Mouse (Mus musculus) left cerebral cortex, adult 8-10 months (tissue): ENCODE measurements around the gene Gm49510. TPM values are rescaled to one million over a fixed set of nuclear protein-coding genes. Genes with fewer than 3 reads are reported as not detected.

Source experiments
- DNase-seq, 2 experiments: peaks; one replicate each; pipeline ENCODE4 v3.0.0; 2022; ENCODE audit warnings: low spot score in 2 of 2
- total RNA-seq, 4 experiments: library from RNA; stranded (reverse); gene quantifications; 2 replicates each; pipeline ENCODE4 v1.2.4; 2022

Gene Gm49510
- total RNA-seq: under 1 TPM in 2 of 4 experiments, not detected in 2; 0.36 to 0.46 TPM

- DNase-seq: no peak
Measured at GRCm38 (mm10) chr15:78899409-78899739, at the start of gene Gm49510. Gm49510 (plus strand) TSS chr15:78899667.

- peak in 1 of 2 experiments; percentile 68 for DNase-seq
Measured at GRCm38 (mm10) chr15:78850059-78850824, 49.2 kb upstream of the Gm49510 start.

DNA sequence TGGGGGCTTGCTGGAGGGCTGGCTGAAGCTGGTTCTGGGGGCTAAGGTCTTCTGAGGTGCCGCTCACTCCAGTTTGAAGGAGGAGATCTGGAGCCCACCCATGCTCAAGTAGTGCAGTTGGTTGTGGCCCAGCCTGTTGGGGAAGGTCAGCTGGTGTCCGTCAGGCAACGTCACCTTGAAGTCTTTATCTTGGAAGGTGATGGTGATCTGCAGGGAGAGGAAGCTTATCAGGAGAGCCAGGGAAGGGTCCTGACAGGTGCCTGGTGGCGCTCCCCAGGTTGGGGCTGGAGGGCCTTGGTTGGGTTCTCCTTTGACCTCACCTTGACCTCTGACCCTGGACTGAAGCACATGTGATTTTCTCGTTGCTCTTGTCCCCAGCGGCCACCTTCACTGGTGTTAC is 48.5 kb upstream of the Gm49510 start:
- DNase-seq: no peak

GRCm38 (mm10) chr15:78851505-78852153 is 47.8 kb upstream of the Gm49510 start:
- peak; percentile 82 for DNase-seq

DNA sequence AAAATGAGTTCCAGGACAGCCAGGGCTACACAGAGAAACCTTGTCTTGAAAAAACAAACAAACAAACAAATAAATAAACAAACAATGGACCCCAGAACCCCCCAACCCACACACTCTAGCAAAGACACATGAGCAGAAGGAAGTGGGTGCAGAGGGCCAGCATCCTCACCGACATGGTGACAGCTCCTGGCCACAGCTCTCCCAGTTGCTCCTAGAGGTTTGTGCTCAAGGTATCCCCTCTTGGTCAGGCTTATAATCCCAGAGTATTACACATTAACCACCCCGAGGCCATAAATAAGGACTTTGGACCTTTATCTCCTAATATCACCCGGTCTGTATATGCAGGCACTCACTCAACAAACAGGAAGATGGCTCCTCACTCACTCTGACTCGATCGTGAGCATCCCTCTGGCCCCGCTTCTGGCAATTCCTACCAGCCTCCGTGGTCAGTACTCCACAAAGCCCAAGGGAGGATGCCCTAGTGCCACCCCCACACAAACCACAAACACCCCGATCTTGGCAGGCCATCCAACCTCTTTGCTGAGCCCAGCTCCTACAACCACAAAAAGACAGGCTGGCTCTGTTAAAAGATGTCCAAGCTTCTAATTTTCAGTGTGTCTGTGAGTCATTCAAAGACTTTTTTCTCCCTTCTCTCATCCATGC is 44.0 kb upstream of the Gm49510 start, which contains the start of gene Lgals2:
TSS of gene Lgals2 (minus strand) at position 227 of the 663 bp plus-strand sequence.
- no peak for DNase-seq

GRCm38 (mm10) chr15:78857009-78857408 is 42.5 kb upstream of the Gm49510 start:
- peak in 1 of 2 experiments; percentile 67 for DNase-seq

DNA sequence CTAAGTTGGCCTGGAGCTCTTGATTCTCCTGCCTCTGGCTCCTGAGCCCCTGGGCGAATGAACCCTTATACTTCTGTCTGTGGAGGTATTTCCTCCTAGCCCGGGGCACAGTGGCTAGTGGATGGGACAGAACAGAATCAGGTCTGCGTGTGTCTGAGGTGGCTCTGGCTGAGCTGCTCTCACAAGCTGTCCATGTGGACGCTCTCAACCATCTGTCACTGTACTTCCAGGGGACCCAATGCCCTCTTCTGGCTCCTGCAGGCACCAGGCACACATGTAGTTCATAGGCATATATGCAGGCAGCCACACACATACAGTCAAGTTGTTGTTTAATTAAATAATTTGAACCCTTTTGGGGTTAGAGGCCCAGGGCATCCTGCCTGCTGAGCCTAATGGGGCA is 40.2 kb upstream of the Gm49510 start:
- DNase-seq: no peak

- DNase-seq: no peak
Measured at GRCm38 (mm10) chr15:78859714-78860113, 39.8 kb upstream of the Gm49510 start.

DNA sequence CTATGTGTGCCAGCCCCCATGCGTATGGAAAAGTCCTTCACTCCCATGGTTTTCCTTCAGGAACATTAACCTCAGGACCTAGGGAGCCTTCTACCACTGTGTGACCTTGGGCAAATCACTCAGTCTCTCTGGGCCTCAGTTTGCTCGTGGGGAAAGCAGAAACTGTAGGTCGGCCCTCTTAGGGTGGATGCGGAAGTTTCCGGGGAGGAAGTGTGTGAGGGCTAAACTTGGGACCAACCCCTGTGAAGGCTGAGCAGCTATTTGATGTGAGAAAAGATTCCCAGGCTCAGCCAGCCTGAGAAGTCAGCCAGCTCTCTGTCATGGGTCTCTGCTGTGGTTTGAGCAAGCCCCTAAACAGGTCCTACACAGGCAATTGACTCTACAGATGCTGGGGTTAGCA is 37.2 kb upstream of the Gm49510 start:
- DNase-seq: no peak

- no peak for DNase-seq
Measured at GRCm38 (mm10) chr15:78863154-78863553, 36.3 kb upstream of the Gm49510 start.

DNA sequence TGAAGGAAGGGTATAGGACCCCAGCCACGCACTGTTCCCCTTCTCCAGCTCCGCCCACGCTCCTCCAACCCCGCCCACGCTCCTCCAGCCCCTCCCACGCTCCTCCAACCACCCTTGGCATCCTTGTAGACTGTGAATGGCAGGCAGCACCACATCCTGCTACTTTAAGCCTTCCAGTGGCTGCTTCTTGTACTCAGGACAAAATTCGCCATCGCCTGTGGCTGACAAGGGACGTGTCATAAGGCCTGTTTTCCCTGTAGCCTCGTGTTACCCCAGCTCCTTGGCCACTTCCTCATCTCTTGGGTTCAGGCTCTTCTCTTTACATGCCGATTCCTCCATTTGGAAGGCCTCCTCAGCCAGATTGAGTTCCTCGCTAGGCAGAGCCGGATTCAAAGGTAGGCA is 35.6 kb upstream of the Gm49510 start:
- DNase-seq: no peak

- DNase-seq: no peak
Measured at GRCm38 (mm10) chr15:78868398-78868797, 31.1 kb upstream of the Gm49510 start.

DNA sequence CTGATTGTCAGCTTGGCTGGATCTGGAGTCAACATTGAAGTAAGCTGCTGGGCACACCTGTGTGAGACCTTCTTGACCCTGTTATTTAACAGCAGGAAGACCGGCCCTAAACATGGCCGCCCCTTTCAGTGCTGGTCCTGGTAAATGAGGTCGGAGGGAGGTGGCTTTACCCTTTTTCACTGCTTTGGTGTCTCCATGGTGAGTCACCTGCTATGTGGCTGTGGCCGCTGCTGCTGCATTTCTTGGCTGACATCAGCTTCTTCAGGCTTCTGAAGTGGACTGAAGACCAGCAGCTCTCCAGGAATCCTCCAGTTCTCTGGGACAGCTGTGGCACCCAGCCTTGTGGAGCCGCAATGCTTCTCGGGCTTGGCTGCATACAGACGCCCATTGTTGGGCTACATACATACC is 30.6 kb upstream of the Gm49510 start:
- DNase-seq: no peak

DNA sequence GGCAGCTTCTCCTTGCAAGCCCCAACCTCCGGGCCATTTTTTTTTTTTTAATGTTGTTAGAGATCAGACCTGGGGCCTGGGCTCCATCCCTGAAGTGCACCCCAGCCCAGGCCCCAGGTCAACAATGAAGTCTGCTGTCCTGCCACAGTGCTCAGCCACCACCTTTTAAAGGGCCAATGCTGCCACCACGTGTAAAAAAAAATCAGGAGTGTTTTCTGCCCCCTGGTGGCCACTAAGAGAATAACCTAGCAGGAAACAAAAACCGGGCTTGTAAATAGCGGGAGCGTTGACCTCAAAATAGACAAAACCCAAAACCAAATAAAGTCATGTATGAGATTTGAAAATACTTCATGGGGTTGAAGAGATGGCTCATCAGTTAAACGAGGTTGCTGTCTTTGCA is 29.7 kb upstream of the Gm49510 start:
- DNase-seq: no peak

DNA sequence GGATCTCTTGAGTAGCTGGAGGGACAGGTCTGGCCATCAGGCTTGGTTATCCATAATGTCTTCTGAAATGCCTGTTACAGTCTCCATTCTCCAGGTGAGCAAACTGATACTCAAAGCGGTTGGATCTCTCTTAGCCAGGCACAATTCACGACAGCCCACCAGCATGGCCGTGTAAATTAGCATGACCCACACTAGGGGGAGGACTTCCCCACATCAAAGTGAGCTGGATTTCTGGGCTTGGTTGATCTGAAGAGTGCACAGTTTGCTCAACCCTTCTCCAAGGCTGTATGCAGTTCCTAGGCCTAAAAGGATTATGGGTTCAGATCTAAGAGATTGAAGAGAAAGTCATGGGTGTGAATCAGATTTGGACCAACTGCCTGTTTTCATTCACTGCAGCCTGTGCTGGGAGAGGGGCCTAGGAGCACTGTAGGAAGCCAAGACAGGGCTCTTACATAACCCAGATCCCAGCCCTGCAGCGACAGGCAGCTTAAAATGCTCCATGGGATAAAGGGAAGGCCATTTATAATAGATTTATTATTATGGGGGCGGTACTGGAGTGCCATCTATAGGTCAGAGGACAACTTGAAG is 27.4 kb upstream of the Gm49510 start:
- no peak for DNase-seq

DNA sequence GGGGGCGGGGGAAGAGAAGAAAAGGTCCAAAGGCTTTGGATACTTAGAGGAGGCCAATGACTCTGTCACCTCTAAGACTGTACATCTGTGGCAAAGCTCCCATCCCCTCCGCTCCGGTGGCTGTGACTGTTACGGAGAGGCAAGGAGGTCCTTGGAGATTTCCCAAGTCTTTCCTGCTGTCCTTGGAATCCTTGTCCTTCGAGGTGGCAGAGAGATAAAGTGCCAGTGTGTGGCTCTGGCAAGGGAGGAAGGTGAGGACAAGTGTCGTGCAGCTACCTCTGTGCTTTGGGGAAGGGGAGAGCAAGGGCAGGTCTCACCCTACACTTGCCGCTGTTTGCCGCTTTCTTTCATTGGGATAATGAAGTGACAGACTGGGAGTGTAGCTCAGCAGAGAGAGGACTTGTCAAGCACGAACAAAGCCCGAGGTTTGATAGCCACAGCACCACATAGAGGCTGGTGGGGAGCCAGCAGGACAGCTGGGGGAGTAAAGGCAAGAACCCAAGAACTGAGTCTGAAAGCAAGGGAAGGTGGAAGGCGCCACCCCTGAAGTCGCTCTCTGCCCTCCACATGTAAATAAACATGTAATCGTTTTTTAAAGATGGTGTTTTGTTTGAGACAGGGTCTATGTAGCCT is 25.5 kb upstream of the Gm49510 start:
- DNase-seq: no peak

- DNase-seq: no peak
Measured at GRCm38 (mm10) chr15:78874989-78875388, 24.5 kb upstream of the Gm49510 start.

DNA sequence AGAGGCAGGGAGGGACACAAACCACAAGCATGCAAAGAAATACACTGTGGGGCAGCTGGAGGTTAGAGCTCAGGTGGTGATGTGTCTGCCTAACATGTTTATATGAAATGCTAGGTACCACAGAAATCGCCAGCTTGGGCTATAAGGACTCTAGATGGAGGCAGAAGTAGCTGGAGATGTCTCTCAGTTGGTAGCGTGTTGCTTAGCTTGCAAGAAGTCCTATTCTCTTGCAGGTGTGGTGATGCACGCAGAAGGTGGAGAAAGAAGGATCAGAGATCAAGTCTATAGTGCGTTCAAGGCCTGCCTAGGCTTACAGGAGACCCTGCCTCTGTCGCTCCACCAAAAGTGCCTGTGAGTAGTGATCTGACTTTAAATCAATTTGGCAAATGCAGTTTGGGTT is 23.9 kb upstream of the Gm49510 start:
- no peak for DNase-seq

DNA sequence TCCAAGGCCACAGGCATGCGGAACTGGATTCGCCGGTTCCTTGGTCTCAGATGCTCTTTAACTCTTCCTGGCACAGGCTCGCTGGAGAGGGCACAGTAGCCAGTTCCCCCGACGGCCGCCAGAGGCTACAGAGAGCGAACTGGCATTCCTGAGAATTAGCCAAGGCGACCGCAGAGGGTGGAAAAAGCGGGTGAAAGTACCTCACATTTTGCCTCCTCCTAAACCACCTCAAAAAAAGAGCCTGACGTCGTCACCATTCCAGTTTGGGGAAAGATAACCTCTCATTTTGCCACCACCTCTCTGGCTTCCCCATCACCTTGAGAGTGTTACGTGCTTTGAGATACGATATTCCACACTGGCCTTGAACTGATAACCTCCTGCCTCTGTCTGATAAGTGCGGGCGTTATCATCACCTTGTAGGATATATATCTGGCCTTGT is 23.2 kb upstream of the Gm49510 start:
- peak; percentile 54 to 65 for DNase-seq

DNA sequence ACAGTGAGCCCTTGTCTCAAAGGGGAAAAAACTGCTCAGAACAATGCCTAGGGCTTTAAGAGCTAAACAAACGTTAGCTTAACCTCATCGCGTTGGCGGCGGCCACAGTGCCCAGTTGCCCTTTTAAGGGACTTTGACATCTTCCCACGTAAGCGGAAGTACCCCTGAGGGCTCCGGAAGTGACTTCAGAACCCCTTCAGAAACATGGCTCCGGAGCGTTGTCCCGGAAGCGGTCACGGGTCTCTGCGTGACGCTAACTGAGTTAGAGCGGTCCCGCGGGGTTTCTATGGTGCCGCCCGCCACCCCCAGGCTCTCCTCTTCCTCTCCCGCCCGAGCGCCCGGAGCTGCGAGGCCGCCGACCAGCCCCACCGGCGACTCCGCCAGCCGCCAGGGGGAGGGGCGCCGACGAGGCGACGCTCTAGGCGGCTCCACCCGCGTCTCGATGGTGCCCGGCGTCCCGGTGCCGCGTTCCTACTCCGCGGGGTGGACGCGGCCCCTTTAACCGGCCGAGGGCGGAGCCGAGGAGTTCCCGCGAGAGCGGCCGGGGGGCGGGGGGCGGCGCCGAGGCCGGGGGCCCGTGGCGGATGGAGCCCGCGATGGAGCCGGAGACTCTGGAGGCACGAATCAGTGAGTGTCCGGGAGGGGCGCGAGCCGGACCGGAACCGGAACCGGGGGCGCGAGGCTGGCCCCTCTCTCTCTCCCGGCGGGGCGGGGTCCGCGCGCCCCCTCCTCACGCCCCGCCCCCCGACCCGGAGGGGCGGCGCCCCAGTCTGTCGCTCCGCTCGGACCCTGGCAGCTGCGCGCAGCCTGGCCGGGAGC is 22.3 kb upstream of the Gm49510 start, which contains the start of gene Gga1:
TSS of gene Gga1 (plus strand) at position 200 of the 819 bp plus-strand sequence.
- DNase-seq: peak; percentile 95
